Mouse (Mus musculus): ENCODE data around the gene Chchd1.
A peak's percentile ranks its signal among the peaks of the same experiment; 100 is the strongest.

The Chchd1 gene

DNA sequence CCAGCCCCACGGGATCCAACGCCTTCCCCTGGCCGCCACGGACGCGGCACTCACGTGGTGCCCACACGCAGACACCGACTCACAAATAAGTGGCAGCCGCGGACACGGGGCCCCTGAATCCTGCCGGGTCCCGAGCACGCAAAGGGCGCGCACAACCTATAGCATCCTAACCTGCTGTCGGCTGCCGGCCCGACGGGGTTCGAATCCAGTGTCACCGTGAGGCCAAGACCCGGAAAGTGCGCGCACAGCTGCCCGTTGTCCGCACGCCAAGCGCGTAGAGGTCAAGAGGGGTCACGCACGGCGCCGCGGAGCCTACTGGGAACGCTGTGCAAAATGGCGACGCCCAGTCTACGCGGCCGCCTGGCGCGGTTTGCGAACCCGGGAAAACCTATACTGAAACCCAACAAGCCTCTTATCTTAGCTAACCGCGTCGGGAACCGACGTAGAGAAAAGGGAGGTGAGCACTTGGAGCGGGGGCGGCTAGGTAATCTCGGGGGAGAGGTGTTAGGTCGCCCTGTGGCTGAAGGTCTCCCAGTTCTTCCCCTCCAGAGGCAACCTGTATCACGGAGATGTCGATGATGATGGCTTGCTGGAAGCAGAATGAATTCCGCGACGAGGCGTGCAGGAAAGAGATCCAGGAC lies at the start of gene Chchd1:
Chchd1 (plus strand) TSS at position 266 of the 641 bp plus-strand sequence.
- DNase-seq = peak; percentile 74 to 79

GRCm38 (mm10) chr14:20654690-20655421 lies 48.0 kb upstream of the Chchd1 start:
- DNase-seq = no peak

- DNase-seq = no peak
Measured at GRCm38 (mm10) chr14:20655731-20656130, 47.1 kb upstream of the Chchd1 start.

DNA sequence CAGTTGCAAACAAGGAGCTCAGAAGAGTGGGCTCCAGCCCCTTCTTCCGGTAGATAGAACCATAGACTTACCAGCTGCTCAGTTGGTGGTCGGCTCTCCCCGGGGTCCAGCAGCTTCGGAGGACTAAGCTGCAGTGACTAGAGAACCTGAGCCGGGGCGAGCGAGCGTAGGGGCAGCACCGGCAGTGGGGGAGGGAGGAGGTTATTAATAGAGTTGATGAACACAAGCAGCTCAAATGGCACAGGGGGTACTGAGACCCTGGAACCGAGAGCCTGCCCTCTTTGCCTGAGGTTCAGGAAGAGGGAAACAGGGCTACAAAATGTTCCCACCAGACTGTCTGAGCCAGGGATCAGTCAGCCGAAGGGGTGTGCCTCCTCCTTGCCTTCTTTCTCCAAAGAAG lies 46.4 kb upstream of the Chchd1 start, which contains the start of gene Myoz1:
Myoz1 (minus strand) TSS at position 180 of the 400 bp plus-strand sequence.
- no peak for DNase-seq

DNA sequence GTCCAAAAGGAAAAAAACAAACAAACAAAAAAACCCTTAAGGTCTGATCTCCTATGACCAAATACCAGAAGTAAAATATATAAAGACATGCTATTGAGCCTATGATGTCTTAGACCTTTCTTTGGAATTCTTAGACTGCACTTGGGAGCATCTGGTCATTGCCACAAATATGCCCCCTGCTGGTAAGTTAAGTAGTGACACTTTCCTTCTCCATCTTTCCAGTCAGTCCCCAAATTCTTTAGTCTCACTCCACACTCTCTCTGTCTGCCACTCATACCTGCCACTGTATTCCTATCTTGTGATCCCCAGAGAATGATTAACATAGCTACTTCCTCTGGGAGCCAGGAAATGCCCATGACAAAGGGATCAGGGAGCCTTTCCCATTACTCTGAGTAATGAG lies 44.5 kb upstream of the Chchd1 start:
- DNase-seq = no peak

DNA sequence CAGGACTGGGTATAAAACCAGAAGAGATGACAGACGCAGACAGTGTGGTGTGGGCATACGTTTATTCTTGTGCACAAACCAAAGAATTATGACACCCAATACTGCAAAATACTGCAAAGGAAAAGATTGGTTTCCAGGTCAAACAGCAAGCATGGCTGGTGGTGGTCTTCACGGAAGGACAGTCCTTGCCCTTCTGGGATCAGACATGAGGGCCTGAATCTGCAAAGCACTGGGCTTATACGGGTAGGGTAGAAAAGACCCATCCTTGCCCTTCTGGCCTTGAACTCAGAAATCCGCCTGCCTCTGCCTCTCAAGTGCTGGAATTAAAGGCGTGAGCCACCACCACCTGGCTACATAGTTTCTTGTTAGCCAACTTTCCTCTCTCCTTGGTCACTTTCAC lies 43.9 kb upstream of the Chchd1 start:
- no peak for DNase-seq

- no peak for DNase-seq
Measured at GRCm38 (mm10) chr14:20659687-20660086, 43.1 kb upstream of the Chchd1 start.

GRCm38 (mm10) chr14:20660827-20661660 lies 41.8 kb upstream of the Chchd1 start:
- peak; percentile 79 to 88 for DNase-seq

GRCm38 (mm10) chr14:20661661-20662331 lies 41.0 kb upstream of the Chchd1 start:
- peak in 1 of 2 experiments; percentile 20 for DNase-seq

DNA sequence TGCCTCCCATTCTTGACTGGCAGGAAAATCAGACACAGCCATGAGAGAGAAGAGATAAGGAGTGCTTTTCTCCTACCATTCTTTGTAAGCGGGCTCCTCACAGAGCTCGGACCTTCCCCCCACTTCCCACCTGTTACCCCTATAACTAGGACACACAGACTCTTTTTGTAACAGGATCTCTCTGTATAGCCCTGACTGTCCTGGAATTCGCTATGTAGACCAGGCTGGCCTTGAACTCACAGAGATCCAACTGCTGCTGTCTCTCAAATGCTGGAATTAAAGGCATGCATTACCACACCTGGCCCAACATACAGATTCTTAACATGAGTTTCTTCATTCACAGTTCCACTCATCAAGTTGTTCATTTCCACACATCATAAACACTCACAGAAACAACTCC lies 40.1 kb upstream of the Chchd1 start:
- DNase-seq = no peak

DNA sequence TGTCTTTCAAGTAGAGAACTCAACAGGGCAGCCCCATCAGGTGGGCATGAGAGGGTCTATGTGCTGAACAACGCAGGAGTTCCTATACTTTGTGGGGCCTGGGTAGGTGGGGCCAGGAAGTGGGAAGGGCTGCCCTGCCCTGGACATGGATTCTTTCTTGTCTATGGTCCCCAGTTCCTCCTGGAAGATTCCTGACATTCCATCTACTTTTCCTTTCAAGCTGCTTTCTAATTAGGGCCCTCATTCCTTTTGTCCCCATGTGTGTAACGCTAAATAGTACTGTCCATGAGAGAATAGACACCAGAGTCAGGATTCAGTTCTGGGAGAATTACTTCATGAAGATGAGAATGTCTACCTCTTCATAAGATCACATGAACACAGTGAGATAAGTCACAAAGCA lies 39.2 kb upstream of the Chchd1 start:
- no peak for DNase-seq

DNA sequence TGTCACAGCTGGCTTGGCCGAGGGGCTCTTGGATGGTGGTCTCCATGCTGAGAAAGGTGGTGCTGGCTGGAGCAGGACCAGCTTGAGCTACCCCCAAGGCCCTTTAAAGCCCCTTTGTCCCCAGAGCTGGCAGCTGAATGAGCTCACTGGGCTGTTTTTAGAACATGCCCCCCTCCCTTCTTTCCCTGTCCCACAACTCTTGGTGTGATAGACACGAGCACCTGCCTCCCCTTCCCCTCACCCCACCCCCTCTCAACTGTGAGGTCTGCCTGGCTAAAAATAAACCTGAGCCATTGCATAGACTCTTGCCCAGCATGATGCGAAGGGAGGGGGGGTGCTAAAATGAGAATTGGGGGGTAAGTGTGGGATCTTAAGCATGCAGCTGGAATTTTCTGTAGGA lies 38.4 kb upstream of the Chchd1 start:
- DNase-seq = no peak

- no peak for DNase-seq
Measured at GRCm38 (mm10) chr14:20667469-20667868, 35.3 kb upstream of the Chchd1 start.

GRCm38 (mm10) chr14:20668154-20668810 lies 34.5 kb upstream of the Chchd1 start, which contains the start of gene Synpo2l:
Synpo2l (minus strand) TSS chr14:20668354.
- no peak for DNase-seq

DNA sequence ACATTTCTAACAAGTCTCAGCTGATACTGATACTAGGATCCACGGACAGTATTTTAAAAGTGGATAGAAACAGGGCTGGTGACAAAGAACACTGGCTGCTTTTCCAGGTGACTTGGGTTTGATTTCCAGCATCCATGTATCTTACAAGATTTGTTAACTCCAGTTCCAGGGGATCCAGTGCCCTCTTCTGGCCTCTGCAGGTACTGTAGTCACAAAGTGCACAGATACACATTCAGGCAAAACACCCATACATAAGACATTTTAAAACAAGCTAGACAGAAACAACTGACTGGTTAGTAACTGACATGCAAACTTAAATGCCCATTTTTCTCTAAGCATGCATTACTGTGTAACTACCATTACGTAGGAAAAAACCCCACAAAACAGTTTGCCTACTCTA lies 29.8 kb upstream of the Chchd1 start:
- no peak for DNase-seq

- peak in 1 of 2 experiments; percentile 42 for DNase-seq
Measured at GRCm38 (mm10) chr14:20673735-20674063, 29.1 kb upstream of the Chchd1 start.

DNA sequence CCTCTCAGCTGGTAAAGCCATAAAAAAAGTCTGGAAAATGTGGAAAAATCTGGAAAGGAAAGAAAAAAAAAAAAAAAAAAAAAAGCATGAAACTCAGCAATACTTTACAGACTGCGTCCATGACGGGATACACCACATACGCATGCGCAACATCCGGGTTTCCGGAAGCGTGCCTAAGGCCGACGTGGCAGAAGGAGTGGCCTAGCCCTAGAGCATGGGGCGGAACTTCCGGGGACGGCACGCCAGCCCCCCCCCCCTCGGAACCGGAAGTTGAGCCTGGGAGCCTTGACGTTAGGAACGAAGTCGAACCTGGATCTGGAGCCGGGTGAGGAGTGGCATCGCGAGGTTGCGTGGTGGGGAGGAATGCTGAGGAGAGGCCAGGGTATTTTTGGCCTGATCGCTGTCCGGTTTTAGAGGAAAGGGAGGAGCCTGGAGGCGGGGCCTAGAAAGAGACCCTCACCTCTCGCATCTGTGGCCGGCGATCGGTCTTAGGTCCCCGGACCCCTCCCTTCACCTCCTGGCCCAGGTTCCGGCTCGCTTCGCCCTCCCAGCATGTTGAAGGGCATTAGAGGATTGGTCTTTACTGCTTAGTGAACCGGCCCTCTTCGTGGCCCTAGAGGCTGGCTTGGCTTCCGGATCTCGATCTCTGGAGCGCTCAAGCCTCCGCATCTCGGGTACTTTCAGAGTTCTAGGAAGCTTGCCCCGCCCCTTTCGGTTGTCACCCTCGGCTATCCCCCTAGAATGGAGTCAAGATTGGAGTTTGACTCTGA lies 28.6 kb upstream of the Chchd1 start, which contains the start of gene Sec24c:
Sec24c (plus strand) TSS at position 245 of the 770 bp plus-strand sequence.
- peak; percentile 94 to 96 for DNase-seq

GRCm38 (mm10) chr14:20677906-20678305 lies 24.9 kb upstream of the Chchd1 start:
- no peak for DNase-seq

- DNase-seq = no peak
Measured at GRCm38 (mm10) chr14:20681742-20682141, 21.1 kb upstream of the Chchd1 start.

GRCm38 (mm10) chr14:20682498-20682897 lies 20.3 kb upstream of the Chchd1 start:
- DNase-seq = peak; percentile 56 to 77

DNA sequence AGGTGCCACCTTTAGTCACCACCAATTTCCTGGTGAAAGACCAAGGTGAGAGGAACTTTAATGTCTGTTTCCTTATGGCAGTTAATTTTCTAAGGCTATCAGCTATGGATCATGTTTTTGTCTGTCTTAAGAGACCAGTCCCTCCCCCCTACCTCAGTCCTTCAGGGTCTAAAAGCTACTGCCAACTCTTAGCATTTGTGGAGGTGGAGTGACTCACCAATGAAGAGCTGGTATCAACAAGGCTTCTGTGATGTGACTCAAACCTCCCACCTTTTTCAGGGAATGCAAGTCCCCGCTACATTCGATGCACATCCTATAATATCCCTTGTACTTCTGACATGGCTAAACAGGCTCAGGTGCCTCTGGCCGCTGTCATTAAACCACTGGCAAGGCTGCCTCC lies 16.2 kb upstream of the Chchd1 start:
- DNase-seq = no peak
